Mouse (Mus musculus): ENCODE measurements around the gene Schip1. TPM values are rescaled to one million over a fixed set of nuclear protein-coding genes. Genes with fewer than 3 reads are reported as not detected.

The Schip1 gene
- polyA plus RNA-seq, 1 experiment: 0.11 TPM

DNA sequence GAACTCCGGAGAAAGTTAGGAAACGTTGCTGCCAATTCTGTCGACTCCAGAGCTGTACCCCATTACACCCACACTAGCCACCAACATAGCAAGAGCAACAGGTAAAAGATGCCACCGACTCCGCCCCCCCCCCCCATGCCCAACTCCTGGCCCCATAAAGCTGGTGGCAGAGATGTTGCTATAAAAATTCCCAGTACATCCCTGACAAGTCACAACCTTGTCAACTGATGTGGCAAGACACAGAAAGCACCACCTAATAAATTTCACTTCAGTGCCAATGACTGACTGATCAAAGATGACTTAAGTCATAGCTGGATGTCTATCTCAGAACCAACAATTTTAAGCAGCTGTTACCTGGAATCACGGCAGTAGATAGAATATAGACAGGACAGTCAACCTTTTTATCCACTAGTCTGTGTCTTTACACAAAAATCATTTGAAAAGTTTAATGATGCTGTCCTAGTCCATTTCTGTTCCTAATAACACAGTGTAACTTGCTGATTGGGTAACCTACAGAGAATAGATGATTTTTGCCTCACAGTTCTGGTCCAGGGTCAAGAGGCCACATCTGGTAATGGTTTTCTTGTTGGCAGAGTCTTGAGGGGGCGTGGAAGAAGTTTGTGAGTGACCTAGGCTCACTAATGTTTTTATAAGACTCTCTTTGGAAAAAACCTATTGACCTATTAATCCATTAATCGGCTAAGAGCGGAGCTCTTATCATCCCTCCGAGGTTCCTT lies 389.3 kb downstream of the Schip1 start:
- Histone ChIP-seq H3K4me1 (ENCODE audit: control insufficient read depth) (no peaks in the 10 kb centered on the region), H3K4me3 (replicated peaks) (no peak overlapping the region), H3K9me3 (ENCODE audit: control insufficient read depth, low read length) (no peaks in the 10 kb centered on the region), H3K27me3 (ENCODE audit: control insufficient read depth) (no peaks in the 10 kb centered on the region), H3K36me3 (ENCODE audit: control insufficient read depth) (no peaks in the 10 kb centered on the region)
- TF ChIP-seq GATA1 (IDR thresholded peaks at IDR 0.05; ENCODE audit: low read length): no peak
- TF ChIP-seq TAL1 (IDR thresholded peaks at IDR 0.05; ENCODE audit: low read length): no peak

DNA sequence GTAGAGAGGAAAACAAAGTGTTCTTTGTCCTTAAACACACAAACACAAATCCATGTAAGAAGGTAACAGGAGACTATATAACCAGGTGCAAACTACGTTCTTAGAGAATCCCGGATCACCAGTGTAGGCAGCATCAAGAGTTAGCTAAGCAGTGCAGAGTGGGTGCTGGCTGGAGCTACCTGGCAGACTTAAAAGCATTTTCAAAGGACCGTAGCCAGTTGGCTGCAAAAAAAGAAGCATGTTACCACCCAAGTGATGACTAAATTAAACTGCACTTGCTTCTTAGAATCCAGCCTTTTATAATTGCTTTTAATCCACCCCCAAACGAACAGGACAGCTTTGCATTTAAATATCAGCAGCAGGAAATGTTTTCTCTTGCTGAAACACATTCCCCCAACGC lies 402.0 kb downstream of the Schip1 start:
- Histone ChIP-seq H3K36me3 (ENCODE audit: control insufficient read depth) (no peaks in the 10 kb centered on the region), H3K27me3 (ENCODE audit: control insufficient read depth) (no peaks in the 10 kb centered on the region; the same call in 1 of the 2 replicates), H3K4me1 (ENCODE audit: control insufficient read depth) (no peaks in the 10 kb centered on the region), H3K4me3 (replicated peaks) (no peak overlapping the region), H3K9me3 (ENCODE audit: control insufficient read depth, low read length) (no peaks in the 10 kb centered on the region)
- TF ChIP-seq TAL1 (IDR thresholded peaks at IDR 0.05; ENCODE audit: low read length) (no peak), GATA1 (IDR thresholded peaks at IDR 0.05; ENCODE audit: low read length) (no peak)

DNA sequence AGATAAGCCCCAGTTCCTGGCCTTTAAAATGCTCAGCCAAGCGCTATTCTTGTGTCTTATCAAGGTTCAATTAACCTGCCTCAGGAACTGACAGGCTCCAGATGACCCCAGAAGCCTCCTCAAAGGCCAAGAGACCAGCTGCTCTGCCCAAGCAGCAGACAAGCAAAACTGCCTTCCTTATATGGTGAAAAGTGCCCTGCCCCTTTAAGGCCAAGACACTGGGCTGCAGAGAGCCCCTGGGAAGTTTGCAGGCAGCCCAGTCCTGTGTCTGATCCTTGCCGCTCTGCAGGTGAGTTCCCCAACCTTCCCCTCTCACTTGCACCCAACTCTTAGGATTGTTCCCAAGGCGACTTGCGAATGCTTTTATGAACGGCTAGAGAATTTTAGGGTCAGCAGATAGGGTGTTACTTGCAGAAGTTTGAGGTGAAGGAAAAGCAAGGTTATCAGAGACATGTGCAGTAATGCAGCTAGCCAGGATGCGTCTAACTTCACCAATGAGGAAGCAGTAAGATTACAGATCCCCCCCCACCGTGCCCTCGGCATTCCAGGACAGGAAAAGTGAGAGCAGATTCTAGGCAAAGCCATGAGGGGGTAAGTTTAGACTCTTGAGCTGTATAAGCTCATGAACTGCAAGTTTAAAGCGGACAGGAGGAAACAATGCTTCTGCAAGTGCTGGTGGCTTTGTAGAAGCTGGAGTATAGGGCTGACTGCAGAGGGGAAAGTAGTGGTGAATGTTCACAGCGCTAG lies 403.5 kb downstream of the Schip1 start:
- Histone ChIP-seq H3K4me3 (replicated peaks) (no peak overlapping the region), H3K4me1 (ENCODE audit: control insufficient read depth) (no peaks in the 10 kb centered on the region), H3K36me3 (ENCODE audit: control insufficient read depth) (no peaks in the 10 kb centered on the region), H3K9me3 (ENCODE audit: control insufficient read depth, low read length) (no peaks in the 10 kb centered on the region), H3K27me3 (ENCODE audit: control insufficient read depth) (no peaks in the 10 kb centered on the region; the same call in 1 of the 2 replicates)
- TF ChIP-seq GATA1 (IDR thresholded peaks at IDR 0.05; ENCODE audit: low read length): no peak
- no peak for TF ChIP-seq TAL1 (IDR thresholded peaks at IDR 0.05; ENCODE audit: low read length)

DNA sequence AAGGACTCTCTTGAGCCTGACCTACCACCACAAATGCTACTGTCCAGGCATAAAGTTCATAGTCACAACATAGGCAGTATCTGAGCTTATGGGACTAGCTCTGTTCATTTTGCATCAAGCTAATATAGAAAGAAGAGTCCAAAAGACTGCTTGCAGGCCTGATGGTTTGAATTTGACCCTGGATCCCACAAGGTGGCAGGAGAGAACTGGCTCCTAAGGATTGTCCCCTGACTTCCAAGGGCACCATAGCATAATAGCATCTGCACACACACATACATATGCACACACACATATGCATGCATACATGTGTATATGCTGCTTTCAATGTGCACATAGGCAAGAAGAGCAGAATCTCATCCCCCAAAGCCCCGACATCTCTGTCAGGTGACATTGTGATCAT lies 405.0 kb downstream of the Schip1 start:
- Histone ChIP-seq H3K9me3 (ENCODE audit: control insufficient read depth, low read length) (no peaks in the 10 kb centered on the region), H3K4me3 (replicated peaks) (no peak overlapping the region), H3K36me3 (ENCODE audit: control insufficient read depth) (no peaks in the 10 kb centered on the region), H3K27me3 (ENCODE audit: control insufficient read depth) (no peaks in the 10 kb centered on the region; the same call in 1 of the 2 replicates), H3K4me1 (ENCODE audit: control insufficient read depth) (no peaks in the 10 kb centered on the region)
- TF ChIP-seq GATA1 (IDR thresholded peaks at IDR 0.05; ENCODE audit: low read length): no peak

DNA sequence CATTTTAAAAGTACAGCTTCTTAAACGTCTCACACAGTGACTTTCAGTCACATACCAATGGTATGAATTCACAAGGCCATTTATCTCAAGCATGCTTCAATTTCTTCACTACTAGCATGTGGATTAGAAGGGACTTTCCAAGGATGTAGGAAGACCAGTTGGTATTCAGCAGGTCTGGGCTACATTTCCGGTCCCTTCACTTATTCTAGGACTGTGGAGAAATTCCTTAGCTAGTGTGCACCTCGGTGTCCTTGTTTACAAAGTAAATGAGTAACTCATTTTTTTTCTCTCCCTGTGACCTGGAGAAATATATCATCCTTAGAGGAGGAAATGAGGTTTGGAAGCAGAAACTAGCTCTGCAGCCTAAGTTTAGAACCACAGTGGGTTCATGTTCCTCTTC lies 405.5 kb downstream of the Schip1 start:
- TF ChIP-seq GATA1 (IDR thresholded peaks at IDR 0.05; ENCODE audit: low read length): no peak
- TF ChIP-seq TAL1 (IDR thresholded peaks at IDR 0.05; ENCODE audit: low read length): no peak
- no peak overlapping the region for H3K4me3 ChIP-seq (replicated peaks)
- H3K27me3 ChIP-seq (ENCODE audit: control insufficient read depth): no peaks in the 10 kb centered on the region; the same call in 1 of the 2 replicates
- no peaks in the 10 kb centered on the region for H3K36me3 ChIP-seq (ENCODE audit: control insufficient read depth)
- H3K9me3 ChIP-seq (ENCODE audit: control insufficient read depth, low read length): no peaks in the 10 kb centered on the region
- no peaks in the 10 kb centered on the region for H3K4me1 ChIP-seq (ENCODE audit: control insufficient read depth)

DNA sequence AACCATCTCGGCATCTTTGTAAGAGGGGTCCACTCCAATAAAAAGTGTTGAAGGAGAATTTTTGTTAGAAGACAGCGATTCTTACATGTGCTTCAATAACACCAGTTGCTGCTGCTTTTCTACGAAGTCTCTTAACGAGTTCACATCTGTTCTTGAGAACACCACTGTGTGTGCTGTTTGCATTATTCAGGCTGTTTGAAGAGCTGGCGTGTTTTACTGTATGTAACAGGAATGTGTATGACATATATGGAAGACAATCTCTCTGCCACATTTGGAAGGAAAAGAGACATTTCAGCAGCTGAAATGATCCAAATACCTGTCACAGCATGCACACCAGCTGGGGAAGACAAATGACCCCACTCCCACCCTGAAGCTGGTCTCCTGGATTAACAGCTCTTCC lies 406.0 kb downstream of the Schip1 start:
- H3K4me3 ChIP-seq (replicated peaks): no peak overlapping the region
- H3K4me1 ChIP-seq (ENCODE audit: control insufficient read depth): no peaks in the 10 kb centered on the region
- no peaks in the 10 kb centered on the region; the same call in 1 of the 2 replicates for H3K27me3 ChIP-seq (ENCODE audit: control insufficient read depth)
- no peak for TF ChIP-seq TAL1 (IDR thresholded peaks at IDR 0.05; ENCODE audit: low read length)
- no peak for TF ChIP-seq GATA1 (IDR thresholded peaks at IDR 0.05; ENCODE audit: low read length)
- no peaks in the 10 kb centered on the region for H3K36me3 ChIP-seq (ENCODE audit: control insufficient read depth)
- no peaks in the 10 kb centered on the region for H3K9me3 ChIP-seq (ENCODE audit: control insufficient read depth, low read length)

DNA sequence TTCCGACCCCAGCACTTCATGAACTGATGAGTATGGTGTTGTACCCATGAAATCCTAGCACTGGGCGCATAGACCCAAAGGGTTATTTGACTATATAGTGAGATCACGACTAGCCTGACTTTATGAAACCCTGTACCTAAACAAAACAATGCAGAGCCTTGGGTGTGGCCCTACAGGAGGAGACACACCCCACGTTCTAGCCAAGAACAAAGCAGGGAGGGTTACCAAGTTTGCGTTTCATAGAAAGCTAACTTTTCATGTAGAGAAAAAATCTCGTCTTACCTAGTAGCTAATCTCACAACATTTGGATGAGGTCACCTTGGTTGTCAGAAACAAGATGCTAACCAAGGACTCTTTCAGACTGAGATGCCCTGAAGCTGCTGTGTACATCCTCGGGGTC lies 411.7 kb downstream of the Schip1 start:
- Histone ChIP-seq H3K27me3 (ENCODE audit: control insufficient read depth) (no peaks in the 10 kb centered on the region), H3K9me3 (ENCODE audit: control insufficient read depth, low read length) (no peaks in the 10 kb centered on the region), H3K4me1 (ENCODE audit: control insufficient read depth) (no peaks in the 10 kb centered on the region), H3K4me3 (replicated peaks) (no peak overlapping the region), H3K36me3 (ENCODE audit: control insufficient read depth) (no peaks in the 10 kb centered on the region)
- TF ChIP-seq TAL1 (IDR thresholded peaks at IDR 0.05; ENCODE audit: low read length) (no peak), GATA1 (IDR thresholded peaks at IDR 0.05; ENCODE audit: low read length) (no peak)

DNA sequence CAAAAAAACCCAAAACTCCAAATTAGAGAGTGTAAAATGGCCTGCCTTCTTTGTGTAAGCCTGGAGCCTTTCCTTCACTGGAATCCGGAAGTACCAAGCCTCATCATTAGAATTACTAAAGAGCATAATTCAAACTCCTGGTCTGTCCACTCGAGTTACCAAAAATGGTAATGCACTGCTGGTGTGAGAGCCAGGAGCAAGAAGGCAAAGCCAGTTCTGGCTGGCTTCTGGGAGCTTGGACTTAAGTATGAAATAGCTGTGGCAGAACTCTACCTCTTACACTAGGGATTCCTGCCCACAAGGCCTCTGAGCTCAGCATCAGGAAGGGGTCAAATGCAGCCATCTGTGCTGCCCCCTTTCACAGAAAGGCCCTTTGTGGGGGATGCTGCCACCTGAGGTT lies 412.9 kb downstream of the Schip1 start:
- Histone ChIP-seq H3K27me3 (ENCODE audit: control insufficient read depth) (no peaks in the 10 kb centered on the region), H3K4me3 (replicated peaks) (no peak overlapping the region), H3K9me3 (ENCODE audit: control insufficient read depth, low read length) (no peaks in the 10 kb centered on the region), H3K4me1 (ENCODE audit: control insufficient read depth) (no peaks in the 10 kb centered on the region), H3K36me3 (ENCODE audit: control insufficient read depth) (no peaks in the 10 kb centered on the region)
- TF ChIP-seq GATA1 (IDR thresholded peaks at IDR 0.05; ENCODE audit: low read length) (no peak), TAL1 (IDR thresholded peaks at IDR 0.05; ENCODE audit: low read length) (no peak)

DNA sequence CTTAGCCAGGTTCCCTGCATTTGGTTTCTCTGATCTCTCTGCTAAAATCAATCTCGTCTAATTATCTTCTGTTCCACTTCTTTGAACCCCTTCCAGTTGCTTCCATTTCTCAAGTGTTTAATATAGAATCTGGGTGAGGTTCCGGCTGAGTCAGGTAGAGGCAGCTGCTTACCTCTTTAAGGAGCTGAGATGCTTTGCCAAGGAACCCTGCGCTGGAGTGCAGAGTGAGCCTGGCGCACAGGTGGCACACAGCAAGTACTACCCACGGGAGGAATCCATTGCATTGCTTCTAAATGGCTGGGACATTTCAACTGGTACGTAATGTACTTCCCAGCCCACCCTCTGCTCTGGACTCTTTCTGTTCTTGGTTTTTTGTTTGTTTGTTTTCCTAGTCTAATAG lies 414.7 kb downstream of the Schip1 start:
- Histone ChIP-seq H3K27me3 (ENCODE audit: control insufficient read depth) (no peaks in the 10 kb centered on the region), H3K36me3 (ENCODE audit: control insufficient read depth) (no peaks in the 10 kb centered on the region), H3K4me1 (ENCODE audit: control insufficient read depth) (no peaks in the 10 kb centered on the region), H3K4me3 (replicated peaks) (no peak overlapping the region), H3K9me3 (ENCODE audit: control insufficient read depth, low read length) (no peaks in the 10 kb centered on the region)
- TF ChIP-seq GATA1 (IDR thresholded peaks at IDR 0.05; ENCODE audit: low read length): no peak
- no peak for TF ChIP-seq TAL1 (IDR thresholded peaks at IDR 0.05; ENCODE audit: low read length)
